Mouse (Mus musculus) cortical plate, adult 2 months (tissue): ENCODE measurements around the gene Phf7.

Source experiments
- CTCF ChIP-seq: fragments of 200-500 bp; IDR thresholded peaks from 2 replicates; pipeline ENCODE4 v1.5.1; 2011; ENCODE audit warnings: mild to moderate bottlenecking, control low read depth, low read length; ENCODE audit not compliant: insufficient read depth; ENCODE audit errors: extremely low read depth
- POLR2A ChIP-seq: fragments of 200-500 bp; IDR thresholded peaks from 2 replicates; pipeline ENCODE4 v1.6.1; 2011; ENCODE audit warnings: mild to moderate bottlenecking, low read length, control low read depth; ENCODE audit not compliant: insufficient read depth; ENCODE audit errors: extremely low read depth

- no peak for TF ChIP-seq CTCF
- no peak for TF ChIP-seq POLR2A
These were observed 18.5 kb upstream of the Phf7 start for GRCm38 (mm10) chr14:31269456-31270100.
